Mouse (Mus musculus): ENCODE results near the gene Bpifa2. TPM values are rescaled to one million over a fixed set of nuclear protein-coding genes. Genes with fewer than 3 reads are reported as not detected.
A peak's percentile ranks its signal among the peaks of the same experiment; 100 is the strongest.

Bpifa2 gene
- not detected in 2 replicates for total RNA-seq (2014; rRNA removed)
- polyA plus RNA-seq (2012; rRNA removed): not detected in 2 replicates

GRCm38 (mm10) chr2:154007965-154008364, at the start of gene Bpifa2:
Gene Bpifa2, plus strand, starts transcription at chr2:154008265.
- TF ChIP-seq POLR2A (IDR thresholded peaks at IDR 0.05; ENCODE audit: extremely low read depth, insufficient read depth, low read length) (no peak), CTCF (IDR thresholded peaks at IDR 0.05; ENCODE audit: low read depth, low read length) (no peak)
- WGBS: 80% methylated on average over 3 of the region's 3 CpGs
- Histone ChIP-seq H3K36me3 (ENCODE audit: control insufficient read depth, insufficient read depth, low read length) (no peaks in the 10 kb centered on the region), H3K79me2 (ENCODE audit: control insufficient read depth, insufficient read depth, low read length) (no peaks in the 10 kb centered on the region), H3K27ac (replicated peaks; ENCODE audit: insufficient read depth, low read depth, low read length) (no peak within 1 kb of the TSS), H3K4me1 (ENCODE audit: control insufficient read depth, insufficient read depth, low read length) (no peaks in the 10 kb centered on the region), H3K27me3 (ENCODE audit: control insufficient read depth, insufficient read depth, low read length) (no peaks in the 10 kb centered on the region), H3K9ac (ENCODE audit: low read depth, low read length) (no peak within 1 kb of the TSS), H3K4me3 (ENCODE audit: insufficient read depth, low read depth, low read length) (no peak within 1 kb of the TSS)
- DNase-seq (ENCODE audit: extremely low read depth, low read depth, low spot score): no peak

GRCm38 (mm10) chr2:153962821-153963331, 45.2 kb upstream of the Bpifa2 start:
- TF ChIP-seq CTCF (IDR thresholded peaks at IDR 0.05; ENCODE audit: low read depth, low read length) (no peak), POLR2A (IDR thresholded peaks at IDR 0.05; ENCODE audit: extremely low read depth, insufficient read depth, low read length) (no peak)
- no peak for DNase-seq (ENCODE audit: extremely low read depth, low read depth, low spot score)
- Histone ChIP-seq H3K4me1 (ENCODE audit: control insufficient read depth, insufficient read depth, low read length) (no peaks in the 10 kb centered on the region), H3K4me3 (ENCODE audit: insufficient read depth, low read depth, low read length) (no peak overlapping the region), H3K27ac (replicated peaks; ENCODE audit: insufficient read depth, low read depth, low read length) (no peak overlapping the region), H3K79me2 (ENCODE audit: control insufficient read depth, insufficient read depth, low read length) (no peaks in the 10 kb centered on the region), H3K9ac (ENCODE audit: low read depth, low read length) (no peak overlapping the region), H3K36me3 (ENCODE audit: control insufficient read depth, insufficient read depth, low read length) (no peaks in the 10 kb centered on the region), H3K27me3 (ENCODE audit: control insufficient read depth, insufficient read depth, low read length) (no peaks in the 10 kb centered on the region)
- WGBS: 59% methylated on average over 4 of the region's 4 CpGs

GRCm38 (mm10) chr2:153963334-153963733, 44.7 kb upstream of the Bpifa2 start:
- H3K79me2 ChIP-seq (ENCODE audit: control insufficient read depth, insufficient read depth, low read length): no peaks in the 10 kb centered on the region
- TF ChIP-seq POLR2A (IDR thresholded peaks at IDR 0.05; ENCODE audit: extremely low read depth, insufficient read depth, low read length): no peak
- no peak for TF ChIP-seq CTCF (IDR thresholded peaks at IDR 0.05; ENCODE audit: low read depth, low read length)
- no peaks in the 10 kb centered on the region for H3K27me3 ChIP-seq (ENCODE audit: control insufficient read depth, insufficient read depth, low read length)
- DNase-seq (ENCODE audit: extremely low read depth, low read depth, low spot score): no peak
- H3K4me3 ChIP-seq (ENCODE audit: insufficient read depth, low read depth, low read length): no peak overlapping the region
- H3K36me3 ChIP-seq (ENCODE audit: control insufficient read depth, insufficient read depth, low read length): no peaks in the 10 kb centered on the region
- 88% methylated on average over 1 of the region's 1 CpGs for WGBS
- no peak overlapping the region for H3K9ac ChIP-seq (ENCODE audit: low read depth, low read length)
- no peaks in the 10 kb centered on the region for H3K4me1 ChIP-seq (ENCODE audit: control insufficient read depth, insufficient read depth, low read length)
- no peak overlapping the region for H3K27ac ChIP-seq (replicated peaks; ENCODE audit: insufficient read depth, low read depth, low read length)

- 80% methylated on average over 5 of the region's 5 CpGs for WGBS
- DNase-seq (ENCODE audit: extremely low read depth, low read depth, low spot score): no peak
- no peak for TF ChIP-seq CTCF (IDR thresholded peaks at IDR 0.05; ENCODE audit: low read depth, low read length)
- TF ChIP-seq POLR2A (IDR thresholded peaks at IDR 0.05; ENCODE audit: extremely low read depth, insufficient read depth, low read length): no peak
These were observed 37.8 kb upstream of the Bpifa2 start for GRCm38 (mm10) chr2:153970221-153970620.

GRCm38 (mm10) chr2:153974582-153974981, 33.5 kb upstream of the Bpifa2 start, which contains the start of gene Bpifa6:
Gene Bpifa6, plus strand, starts transcription at chr2:153974945.
- H3K4me1 ChIP-seq (ENCODE audit: control insufficient read depth, insufficient read depth, low read length): no peaks in the 10 kb centered on the region
- H3K9ac ChIP-seq (ENCODE audit: low read depth, low read length): no peak within 1 kb of the TSS
- DNase-seq (ENCODE audit: extremely low read depth, low read depth, low spot score): no peak
- no peak within 1 kb of the TSS for H3K27ac ChIP-seq (replicated peaks; ENCODE audit: insufficient read depth, low read depth, low read length)
- H3K4me3 ChIP-seq (ENCODE audit: insufficient read depth, low read depth, low read length): no peak within 1 kb of the TSS
- H3K36me3 ChIP-seq (ENCODE audit: control insufficient read depth, insufficient read depth, low read length): no peaks in the 10 kb centered on the region
- TF ChIP-seq POLR2A (IDR thresholded peaks at IDR 0.05; ENCODE audit: extremely low read depth, insufficient read depth, low read length) (no peak), CTCF (IDR thresholded peaks at IDR 0.05; ENCODE audit: low read depth, low read length) (no peak)
- no peaks in the 10 kb centered on the region for H3K79me2 ChIP-seq (ENCODE audit: control insufficient read depth, insufficient read depth, low read length)
- H3K27me3 ChIP-seq (ENCODE audit: control insufficient read depth, insufficient read depth, low read length): 0 out of 2 replicates have a peak, but pooled peaks cover 4% of the 10 kb centered on the region
- WGBS: 54% methylated on average over 5 of the region's 5 CpGs

More at GRCm38 (mm10) chr2:153970221-153970620, 37.8 kb upstream of the Bpifa2 start:
- H3K9ac ChIP-seq (ENCODE audit: low read depth, low read length): no peak overlapping the region
- H3K36me3 ChIP-seq (ENCODE audit: control insufficient read depth, insufficient read depth, low read length): no peaks in the 10 kb centered on the region
- no peaks in the 10 kb centered on the region for H3K79me2 ChIP-seq (ENCODE audit: control insufficient read depth, insufficient read depth, low read length)
- no peaks in the 10 kb centered on the region for H3K4me1 ChIP-seq (ENCODE audit: control insufficient read depth, insufficient read depth, low read length)
- 0 out of 2 replicates have a peak, but pooled peaks cover 4% of the 10 kb centered on the region for H3K27me3 ChIP-seq (ENCODE audit: control insufficient read depth, insufficient read depth, low read length)
- H3K27ac ChIP-seq (replicated peaks; ENCODE audit: insufficient read depth, low read depth, low read length): no peak overlapping the region
- H3K4me3 ChIP-seq (ENCODE audit: insufficient read depth, low read depth, low read length): no peak overlapping the region

GRCm38 (mm10) chr2:153995770-153996169, 12.3 kb upstream of the Bpifa2 start:
- no peak for TF ChIP-seq POLR2A (IDR thresholded peaks at IDR 0.05; ENCODE audit: extremely low read depth, insufficient read depth, low read length)
- peak; percentile 96 for TF ChIP-seq CTCF (IDR thresholded peaks at IDR 0.05; ENCODE audit: low read depth, low read length)
- WGBS: 3% methylated on average over 7 of the region's 7 CpGs
- Histone ChIP-seq H3K4me3 (ENCODE audit: insufficient read depth, low read depth, low read length) (no peak overlapping the region), H3K27me3 (ENCODE audit: control insufficient read depth, insufficient read depth, low read length) (0 out of 2 replicates have a peak, but pooled peaks cover 2% of the 10 kb centered on the region), H3K4me1 (ENCODE audit: control insufficient read depth, insufficient read depth, low read length) (no peaks in the 10 kb centered on the region), H3K27ac (replicated peaks; ENCODE audit: insufficient read depth, low read depth, low read length) (no peak overlapping the region), H3K36me3 (ENCODE audit: control insufficient read depth, insufficient read depth, low read length) (no peaks in the 10 kb centered on the region), H3K9ac (ENCODE audit: low read depth, low read length) (no peak overlapping the region), H3K79me2 (ENCODE audit: control insufficient read depth, insufficient read depth, low read length) (no peaks in the 10 kb centered on the region)
- peak; percentile 41 for DNase-seq (ENCODE audit: extremely low read depth, low read depth, low spot score)

All from liver, adult 2 months (tissue).